Comparison of ENCODE assay signal across 8 mouse cellular contexts in genomic region chr2:132952197-132952596, GRCm38 (mm10). TPM values are rescaled to one million over a fixed set of nuclear protein-coding genes. Genes with fewer than 3 reads are reported as not detected.
A peak's percentile ranks its signal among the peaks of the same experiment; 100 is the strongest.
DNase-seq lines count a peak whose midpoint lies in the region; ATAC-seq and TF ChIP-seq lines count a peak whose summit lies in the region.

No protein-coding gene starts in this region.

- no peak for TF ChIP-seq POLR2A in cerebellum, adult 2 months (IDR thresholded peaks at IDR 0.05; ENCODE audit: borderline replicate concordance, insufficient read depth, low read length)

- H3K27me3 ChIP-seq in cerebellum, adult 2 months (ENCODE audit: control insufficient read depth, insufficient read depth, low read length): no peaks in the 10 kb centered on the region; the same call in 1 of the 2 replicates
- peaks cover 14% of the 10 kb centered on the region for H3K27me3 ChIP-seq in kidney, embryonic 15.5 days
- H3K27me3 ChIP-seq in midbrain, embryonic 13.5 days: peaks cover 15% of the 10 kb centered on the region; the same call in 1 of the 2 replicates

- DNase-seq in cerebellum, adult 2 months: no peak
- DNase-seq in cerebellum, adult 11 months: no peak
- DNase-seq in urinary bladder, postnatal 25 days (ENCODE audit: low spot score): peak; percentile 21
- DNase-seq in urinary bladder, adult 18-20 months (ENCODE audit: low spot score in 2 of 2): no peak
- no peak for DNase-seq in gastrocnemius, postnatal 14 days
- no peak for DNase-seq in gastrocnemius, postnatal 25 days

- no peaks in the 10 kb centered on the region for H3K9me3 ChIP-seq in kidney, embryonic 15.5 days (replicated peaks)
- H3K9me3 ChIP-seq in midbrain, embryonic 13.5 days: no peaks in the 10 kb centered on the region

- no peak overlapping the region for H3K4me3 ChIP-seq in cerebellum, adult 2 months (replicated peaks; ENCODE audit: insufficient read depth, low read depth, low read length)
- H3K4me3 ChIP-seq in kidney, embryonic 15.5 days (replicated peaks): no peak overlapping the region
- no peak overlapping the region for H3K4me3 ChIP-seq in midbrain, embryonic 13.5 days (replicated peaks)

- H3K9ac ChIP-seq in kidney, embryonic 15.5 days: no peak overlapping the region
- H3K9ac ChIP-seq in midbrain, embryonic 13.5 days (replicated peaks): no peak overlapping the region

- no peak overlapping the region for H3K27ac ChIP-seq in cerebellum, adult 2 months (ENCODE audit: insufficient read depth, low read length)
- H3K27ac ChIP-seq in kidney, embryonic 15.5 days: no peak overlapping the region
- H3K27ac ChIP-seq in midbrain, embryonic 13.5 days: no peak overlapping the region

- H3K36me3 ChIP-seq in kidney, embryonic 15.5 days: no peaks in the 10 kb centered on the region
- H3K36me3 ChIP-seq in midbrain, embryonic 13.5 days: no peaks in the 10 kb centered on the region

- peak; percentile 85 for ATAC-seq in kidney, embryonic 15.5 days (replicated peaks; ENCODE audit: low FRiP score)
- ATAC-seq in midbrain, embryonic 13.5 days: peak; percentile 60; the same call in 1 of the 2 replicates

- no peaks in the 10 kb centered on the region for H3K4me1 ChIP-seq in cerebellum, adult 2 months (ENCODE audit: control insufficient read depth, insufficient read depth, low read length)
- no peaks in the 10 kb centered on the region for H3K4me1 ChIP-seq in kidney, embryonic 15.5 days
- H3K4me1 ChIP-seq in midbrain, embryonic 13.5 days (replicated peaks): no peaks in the 10 kb centered on the region

- H3K4me2 ChIP-seq in kidney, embryonic 15.5 days: no peak overlapping the region
- no peak overlapping the region for H3K4me2 ChIP-seq in midbrain, embryonic 13.5 days (replicated peaks)

- peak; percentile 60 for TF ChIP-seq CTCF in cerebellum, adult 2 months (IDR thresholded peaks at IDR 0.05; ENCODE audit: borderline replicate concordance, insufficient read depth, low read depth, low read length)

- intact Hi-C loops in gastrocnemius, postnatal 14 days (cut with DNase I; ENCODE audit: low total_unique reads): no loop called here

- 6% methylated on average over 8 of the region's 8 CpGs for WGBS in cerebellum, adult 2 months
- 4% methylated on average over 8 of the region's 8 CpGs for WGBS in kidney, embryonic 15.5 days
- 3% methylated on average over 8 of the region's 8 CpGs for WGBS in midbrain, embryonic 13.5 days

RNA-seq across cellular contexts. Expression of gene Fermt1, which starts 6.5 kb away (rescaled TPM):
- polyA plus RNA-seq in cerebellum, adult 2 months (2012; rRNA removed): not detected in 2 replicates
- 14.9 and 16.2 TPM in 2 replicates for polyA plus RNA-seq in kidney, embryonic 15.5 days (2015; fragmentation: Nextera tagmentation; extraction: Ambion mirVana)
- not detected in 2 replicates for polyA plus RNA-seq in midbrain, embryonic 13.5 days (2015; fragmentation: Nextera tagmentation; extraction: Ambion mirVana)
- total RNA-seq in gastrocnemius, postnatal 14 days (2021): not detected
- total RNA-seq in gastrocnemius, postnatal 25 days (2021): not detected

Comparison
In these comparisons a context has a peak if more than half of its experiments do, and no peak if none do; other contexts are left out.
1. RNA of gene Fermt1, which starts 6.5 kb away (polyA plus RNA-seq): 14.9 to 16.2 TPM in kidney, embryonic 15.5 days; not detected in cerebellum, adult 2 months and not detected in midbrain, embryonic 13.5 days; every median in the first group is over 10 times any median in the second.